Mouse (Mus musculus): Measurements from ENCODE around the gene Cntnap2.

DNA sequence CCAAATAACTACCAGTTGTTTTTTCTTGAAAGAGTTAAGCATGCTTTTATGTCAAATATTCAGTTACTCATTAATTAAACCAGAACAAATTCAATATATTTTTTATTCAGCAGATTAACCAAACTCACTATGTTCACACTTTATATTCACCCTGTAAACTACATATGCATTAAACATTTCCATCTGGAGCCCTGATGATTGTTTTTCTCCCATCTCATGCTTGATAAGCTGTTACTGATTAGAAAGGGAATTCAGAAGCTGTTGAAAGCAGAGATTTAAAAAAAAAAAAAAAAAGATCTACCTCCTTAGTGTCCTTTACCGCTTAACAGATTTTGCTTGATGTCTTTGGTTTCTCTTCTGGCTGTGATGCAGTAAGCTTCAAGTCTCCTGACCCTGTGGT lies 905.3 kb downstream of the Cntnap2 start:
- TF ChIP-seq CTCF (IDR thresholded peaks at IDR 0.05; ENCODE audit: low read depth, low read length) (no peak), POLR2A (IDR thresholded peaks at IDR 0.05; ENCODE audit: borderline replicate concordance, low read depth, low read length) (no peak)
